Mouse (Mus musculus) C2C12 (cell line): Measurements from ENCODE around the gene Krtap19-1.

Experiments
- CTCF ChIP-seq: IDR thresholded peaks from one replicate; pipeline ENCODE4 v1.5.1; 2011; ENCODE audit not compliant: control insufficient read depth, insufficient read depth, insufficient read length
- MAX ChIP-seq: IDR thresholded peaks from one replicate; pipeline ENCODE4 v1.6.1; 2011; ENCODE audit warnings: mild to moderate bottlenecking, control low read depth
- MYOD1 ChIP-seq: IDR thresholded peaks from one replicate; pipeline ENCODE4 v1.6.1; 2011; ENCODE audit warnings: low read depth; ENCODE audit not compliant: control insufficient read depth, insufficient read length
- USF1 ChIP-seq: IDR thresholded peaks from one replicate; pipeline ENCODE4 v1.6.1; 2011; ENCODE audit warnings: low read depth, mild to moderate bottlenecking, control low read depth, moderate library complexity

GRCm38 (mm10) chr16:88869311-88869710 lies at the start of gene Krtap19-1:
- TF ChIP-seq MAX = no peak
- TF ChIP-seq CTCF = no peak
- TF ChIP-seq USF1 = no peak
- no peak for TF ChIP-seq MYOD1
